Mouse (Mus musculus) lung, embryonic 14.5 days (tissue): ENCODE measurements around the gene Mtap. TPM values are rescaled to one million over a fixed set of nuclear protein-coding genes. Genes with fewer than 3 reads are reported as not detected.

Source experiments
- ATAC-seq: fragments of 200-750 bp; cut with Nextera tagmentation; 2 replicates; pipeline ENCODE4 v1.8.0; 2017; ENCODE audit warnings: mild to moderate bottlenecking, moderate TSS enrichment, moderate library complexity; ENCODE audit not compliant: insufficient read depth
- DNase-seq: peaks from one replicate; pipeline ENCODE4 v3.0.0-alpha.2; 2015
- H3K27ac ChIP-seq: fragments of 300-500 bp; sonication (generic); 2 replicates; pipeline ENCODE4 v1.5.1; 2014; ENCODE audit warnings: low read depth, mild to moderate bottlenecking, moderate library complexity
- H3K27me3 ChIP-seq: fragments of 300-500 bp; sonication (generic); 2 replicates; pipeline ENCODE4 v1.6.1; 2014; ENCODE audit warnings: low read length, control low read depth; ENCODE audit not compliant: insufficient read depth
- H3K36me3 ChIP-seq: fragments of 300-500 bp; sonication (generic); 2 replicates; pipeline ENCODE4 v1.6.1; 2014; ENCODE audit warnings: control low read depth; ENCODE audit not compliant: insufficient read depth
- H3K4me1 ChIP-seq: fragments of 300-500 bp; sonication (generic); 2 replicates; pipeline ENCODE4 v1.6.1; 2014; ENCODE audit warnings: antibody characterized with exemption, control low read depth; ENCODE audit not compliant: insufficient read depth
- H3K4me2 ChIP-seq: fragments of 300-500 bp; sonication (generic); 2 replicates; pipeline ENCODE4 v1.6.1; 2014; ENCODE audit warnings: mild to moderate bottlenecking
- H3K4me3 ChIP-seq: fragments of 300-500 bp; sonication (generic); 2 replicates; pipeline ENCODE4 v1.5.1; 2014; ENCODE audit warnings: low read depth, low read length
- H3K9ac ChIP-seq: fragments of 300-500 bp; sonication (generic); 2 replicates; pipeline ENCODE4 v1.6.1; 2014
- H3K9me3 ChIP-seq: fragments of 300-500 bp; sonication (generic); 2 replicates; pipeline ENCODE4 v1.6.1; 2016; ENCODE audit warnings: low read depth, low read length, control low read depth
- CTCF ChIP-seq: IDR thresholded peaks from 2 replicates; pipeline ENCODE4 v1.5.1; 2016; ENCODE audit warnings: antibody characterized with exemption, low read depth
- WGBS: fragments of 180-500 bp; shearing (Covaris S2); extraction: QIAGEN DNeasy Blood & Tissue Kit; methylation state at CpG from one replicate; pipeline ENCODE4 v1.1.7; 2014; 5-methylcytosine and 5-hydroxymethylcytosine counted together
- polyA plus RNA-seq: library from polyadenylated mRNA; unstranded; fragments of >200 nt; fragmentation: Nextera tagmentation; extraction: Ambion mirVana; gene quantifications from 2 replicates; pipeline ENCODE4 v1.2.1, GENCODE M21; 2014

The Mtap gene
- polyA plus RNA-seq, 1 experiment from 2014 or later = 74.6 TPM

DNA sequence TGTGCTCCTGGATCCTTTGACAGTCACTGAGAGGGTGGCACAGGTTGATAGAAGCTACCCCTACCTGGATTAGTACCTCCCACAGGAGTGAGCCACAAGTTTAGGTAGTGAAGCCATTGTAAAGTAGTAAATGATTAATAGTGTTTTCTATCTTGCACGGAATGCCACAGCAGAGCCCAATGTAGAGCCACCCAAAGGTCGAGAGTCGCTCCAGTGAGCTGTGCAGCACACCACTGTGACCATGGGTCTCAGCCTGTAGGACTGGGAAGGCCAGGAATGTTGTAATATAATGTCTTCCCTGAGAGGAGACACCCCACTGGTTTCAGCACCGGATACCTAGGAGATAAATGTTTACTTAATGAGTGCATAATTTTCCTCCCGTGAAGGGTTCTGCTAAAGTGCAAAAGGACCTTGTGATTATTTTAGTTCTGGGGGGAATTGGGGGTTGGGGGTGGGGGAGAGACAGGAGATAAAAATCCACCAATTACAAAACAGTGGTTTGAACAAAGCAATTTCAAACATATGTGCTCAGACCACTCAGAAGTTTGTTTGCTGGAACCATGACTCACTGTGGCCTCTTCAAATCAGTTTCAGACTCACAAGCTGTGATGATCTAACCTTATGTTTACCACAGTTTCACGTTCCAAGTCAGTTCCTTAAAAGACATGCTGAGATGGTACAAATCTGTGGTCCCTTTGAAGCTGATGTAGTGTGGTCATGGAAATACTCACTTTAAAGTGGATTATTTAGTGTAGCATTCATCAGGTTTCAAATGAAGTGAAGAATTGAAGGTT lies 40.8 kb downstream of the Mtap start:
- no peak overlapping the region for H3K4me2 ChIP-seq
- DNase-seq = no peak
- no peak overlapping the region for H3K9ac ChIP-seq
- H3K4me3 ChIP-seq = no peak overlapping the region
- no peak overlapping the region for H3K27ac ChIP-seq
- peaks cover 76% of the 10 kb centered on the region for H3K36me3 ChIP-seq
- H3K27me3 ChIP-seq = no peaks in the 10 kb centered on the region
- H3K4me1 ChIP-seq = no peaks in the 10 kb centered on the region
- TF ChIP-seq CTCF = no peak
- no peaks in the 10 kb centered on the region for H3K9me3 ChIP-seq
- no peak for ATAC-seq
- WGBS = 65% methylated on average over 6 of the region's 6 CpGs

DNA sequence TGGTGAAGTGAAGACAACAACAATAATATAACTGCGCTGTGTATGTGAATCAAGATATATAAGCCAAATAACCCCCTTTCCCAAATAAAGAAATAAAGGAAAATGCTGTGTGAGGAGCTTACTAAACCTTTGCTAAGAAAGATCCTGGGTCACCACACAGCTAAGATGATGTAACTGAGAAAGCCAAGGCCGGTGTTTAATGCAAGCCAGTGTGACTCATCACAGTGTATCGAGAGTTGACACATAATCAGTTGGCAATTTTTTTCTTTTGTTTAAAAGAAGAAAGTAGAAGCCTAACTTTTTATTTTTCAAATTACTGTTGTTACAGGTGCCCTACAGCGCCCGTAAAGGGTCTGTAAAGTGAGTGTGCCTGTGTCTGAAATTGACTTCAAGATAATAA lies 43.2 kb downstream of the Mtap start:
- Histone ChIP-seq H3K27ac (no peak overlapping the region), H3K27me3 (no peaks in the 10 kb centered on the region), H3K4me2 (no peak overlapping the region), H3K9me3 (no peaks in the 10 kb centered on the region), H3K36me3 (peaks cover 54% of the 10 kb centered on the region), H3K4me3 (no peak overlapping the region), H3K9ac (no peak overlapping the region), H3K4me1 (no peaks in the 10 kb centered on the region)
- DNase-seq (no peak), ATAC-seq (no peak)
- 91% methylated on average over 5 of the region's 5 CpGs for WGBS
- no peak for TF ChIP-seq CTCF

DNA sequence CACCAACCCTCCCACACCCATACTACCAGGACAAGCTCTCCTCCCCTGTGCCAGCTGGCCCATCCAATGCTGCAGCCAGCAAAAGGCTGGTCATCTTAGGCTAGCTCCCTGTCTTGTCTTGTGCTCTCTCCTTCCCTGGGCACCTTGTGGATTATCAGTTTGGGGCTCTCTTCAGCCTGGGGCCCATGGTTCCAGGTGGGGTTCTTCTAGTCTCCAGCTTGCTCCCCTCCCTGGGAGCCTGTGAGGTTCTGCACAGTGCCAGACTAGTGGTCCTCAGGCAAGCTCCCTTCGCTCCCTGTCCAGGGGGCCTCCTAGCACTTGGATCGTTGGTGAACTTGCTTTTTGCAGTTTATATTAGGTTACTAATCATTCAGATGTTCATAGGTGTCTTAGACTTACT lies 44.7 kb downstream of the Mtap start:
- 96% methylated on average over 2 of the region's 2 CpGs for WGBS
- no peak for ATAC-seq
- TF ChIP-seq CTCF = no peak

DNA sequence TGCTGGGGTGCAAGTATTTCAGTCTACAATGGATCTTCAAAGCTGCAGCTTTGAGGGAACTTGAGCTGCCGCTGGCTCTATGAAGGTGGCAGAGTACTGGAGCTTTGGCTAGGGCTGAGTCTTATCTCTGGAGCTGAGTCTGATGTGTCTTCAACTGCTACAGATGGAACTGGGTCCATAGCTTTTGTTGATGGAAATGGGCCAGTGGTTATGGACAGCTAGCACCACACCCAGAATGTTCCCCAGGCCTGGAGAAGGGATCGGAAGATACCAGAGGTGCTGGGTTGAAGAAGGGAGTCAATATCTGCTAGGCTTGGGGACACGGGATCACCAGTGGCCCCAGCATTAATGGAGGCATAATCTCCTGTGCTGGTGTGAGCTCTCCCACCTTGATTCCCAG lies 45.6 kb downstream of the Mtap start:
- H3K4me1 ChIP-seq = no peaks in the 10 kb centered on the region
- ATAC-seq (no peak), DNase-seq (no peak)
- no peaks in the 10 kb centered on the region for H3K9me3 ChIP-seq
- TF ChIP-seq CTCF = no peak
- no peak overlapping the region for H3K4me2 ChIP-seq
- H3K27me3 ChIP-seq = no peaks in the 10 kb centered on the region
- 94% methylated on average over 3 of the region's 3 CpGs for WGBS
- H3K9ac ChIP-seq = no peak overlapping the region
- no peak overlapping the region for H3K27ac ChIP-seq
- peaks cover 34% of the 10 kb centered on the region for H3K36me3 ChIP-seq
- no peak overlapping the region for H3K4me3 ChIP-seq

More for the DNA sequence above, 44.7 kb downstream of the Mtap start:
- Histone ChIP-seq H3K9ac (no peak overlapping the region), H3K36me3 (peaks cover 42% of the 10 kb centered on the region), H3K27me3 (no peaks in the 10 kb centered on the region), H3K9me3 (no peaks in the 10 kb centered on the region), H3K4me1 (no peaks in the 10 kb centered on the region), H3K4me3 (no peak overlapping the region), H3K4me2 (no peak overlapping the region), H3K27ac (no peak overlapping the region)
- DNase-seq = no peak

DNA sequence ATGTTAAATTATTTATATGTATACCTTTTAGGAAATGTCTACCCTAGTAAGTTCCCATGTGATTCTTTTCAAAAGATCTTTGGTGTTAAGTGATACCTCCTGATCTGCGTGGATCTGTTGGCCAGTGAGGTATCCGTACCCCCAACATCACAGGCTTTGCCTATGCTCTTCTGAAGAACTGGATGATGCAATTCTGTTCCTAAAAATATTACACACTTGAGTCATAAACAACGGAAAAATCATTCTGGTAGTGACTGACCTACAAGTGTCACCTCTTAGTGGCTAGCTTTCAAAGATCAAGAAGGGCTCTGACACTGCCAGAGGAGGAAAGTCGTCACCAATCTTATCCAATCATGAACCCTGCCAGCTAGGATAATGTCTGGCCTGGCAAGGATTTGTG lies 58.6 kb downstream of the Mtap start:
- WGBS = 74% methylated on average over 4 of the region's 4 CpGs
- ATAC-seq (no peak), DNase-seq (no peak)
- Histone ChIP-seq H3K4me2 (no peak overlapping the region), H3K27me3 (no peaks in the 10 kb centered on the region), H3K9ac (no peak overlapping the region), H3K36me3 (no peaks in the 10 kb centered on the region), H3K9me3 (no peaks in the 10 kb centered on the region), H3K4me1 (no peaks in the 10 kb centered on the region), H3K27ac (no peak overlapping the region), H3K4me3 (no peak overlapping the region)
- TF ChIP-seq CTCF = no peak

DNA sequence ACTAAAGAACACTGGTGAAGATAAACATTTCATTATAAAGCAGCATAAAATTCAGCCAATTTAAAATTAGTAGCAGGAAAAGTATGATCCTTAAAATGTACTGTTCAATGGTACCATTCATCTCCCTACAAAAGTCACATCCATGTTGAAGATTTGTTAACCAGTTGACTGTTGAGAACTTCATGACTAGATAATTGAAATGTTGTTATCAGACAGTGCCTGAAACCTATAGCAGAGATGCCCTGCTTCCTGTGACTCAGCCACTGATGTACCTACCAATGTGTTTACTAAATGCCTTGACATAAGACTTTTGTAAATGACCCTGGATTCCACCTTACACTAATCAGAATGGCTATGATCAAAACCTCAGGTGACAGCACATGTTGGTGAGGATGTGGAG lies 60.2 kb downstream of the Mtap start:
- Histone ChIP-seq H3K4me3 (no peak overlapping the region), H3K4me1 (no peaks in the 10 kb centered on the region)
- no peak for DNase-seq

DNA sequence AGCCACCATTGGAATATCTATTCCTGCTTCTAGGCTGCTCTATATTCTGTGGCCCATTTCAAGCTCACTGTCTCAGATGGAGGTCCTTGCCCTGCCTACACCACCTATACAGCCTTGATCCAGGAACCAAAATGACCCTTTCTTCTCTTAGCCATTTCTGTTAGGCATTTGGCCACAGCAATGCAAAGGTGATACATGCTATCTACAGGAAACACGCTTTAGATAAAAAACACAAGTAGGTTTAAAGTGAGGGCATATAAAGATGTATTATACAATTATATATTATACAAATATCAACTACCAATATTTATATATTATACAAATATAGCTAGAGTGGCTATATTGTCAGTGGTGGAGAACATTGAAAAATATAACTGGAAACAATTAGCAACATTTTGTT lies 63.9 kb downstream of the Mtap start:
- DNase-seq (no peak), ATAC-seq (no peak)
- H3K36me3 ChIP-seq = no peaks in the 10 kb centered on the region
- no peaks in the 10 kb centered on the region for H3K27me3 ChIP-seq
- TF ChIP-seq CTCF = no peak
- H3K4me2 ChIP-seq = no peak overlapping the region
- H3K9me3 ChIP-seq = no peaks in the 10 kb centered on the region
- no peaks in the 10 kb centered on the region for H3K4me1 ChIP-seq
- no peak overlapping the region for H3K4me3 ChIP-seq
- H3K27ac ChIP-seq = no peak overlapping the region
- H3K9ac ChIP-seq = no peak overlapping the region
- WGBS = 90% methylated on average over 1 of the region's 1 CpGs

More for the DNA sequence above, 60.2 kb downstream of the Mtap start:
- Histone ChIP-seq H3K36me3 (no peaks in the 10 kb centered on the region), H3K9ac (no peak overlapping the region), H3K27me3 (no peaks in the 10 kb centered on the region), H3K27ac (no peak overlapping the region), H3K9me3 (no peaks in the 10 kb centered on the region), H3K4me2 (no peak overlapping the region)
- no peak for ATAC-seq
- TF ChIP-seq CTCF = no peak

DNA sequence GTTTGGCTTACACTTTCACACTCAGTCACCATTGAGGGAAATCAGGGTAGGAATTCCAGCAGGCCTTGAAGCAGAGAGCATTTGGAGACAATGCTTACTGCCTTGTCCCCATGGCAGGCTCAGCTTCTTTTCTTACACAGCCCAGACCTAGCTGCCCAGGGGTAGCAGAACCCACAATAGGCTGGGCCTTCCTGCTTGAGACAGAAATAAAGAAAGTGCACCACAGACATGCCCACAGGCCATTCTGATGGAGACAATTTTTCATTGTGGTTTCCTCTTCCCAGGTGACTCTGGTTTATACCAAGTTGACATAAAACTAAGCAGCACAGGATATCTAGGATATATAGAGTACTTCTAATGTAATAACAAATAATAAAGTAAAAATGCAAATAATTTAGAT lies 72.4 kb downstream of the Mtap start:
- ATAC-seq (no peak), DNase-seq (no peak)
- no peak for TF ChIP-seq CTCF
- Histone ChIP-seq H3K4me2 (no peak overlapping the region), H3K9ac (no peak overlapping the region), H3K27me3 (no peaks in the 10 kb centered on the region), H3K4me1 (no peaks in the 10 kb centered on the region), H3K4me3 (no peak overlapping the region), H3K9me3 (no peaks in the 10 kb centered on the region), H3K27ac (no peak overlapping the region), H3K36me3 (no peaks in the 10 kb centered on the region)
